Mouse (Mus musculus) limb, embryonic 12.5 days (tissue): ENCODE results near the gene Gm5072. TPM values are rescaled to one million over a fixed set of nuclear protein-coding genes. Genes with fewer than 3 reads are reported as not detected.
"Not testable (repeated sequence)": the region's sequence is repeated elsewhere in the genome, so short reads cannot be mapped to it uniquely, and the experiment has no call there.

Experiments
- ATAC-seq: fragments of 200-750 bp; cut with Nextera tagmentation; 2 replicates; pipeline ENCODE4 v1.8.0; 2017; ENCODE audit warnings: low read depth, moderate TSS enrichment; ENCODE audit not compliant: insufficient number of reproducible peaks, insufficient read depth, low FRiP score, low TSS enrichment
- H3K27ac ChIP-seq: fragments of 300-500 bp; sonication (generic); 2 replicates; pipeline ENCODE4 v1.5.1; 2016; ENCODE audit warnings: mild to moderate bottlenecking, moderate library complexity
- H3K27me3 ChIP-seq: fragments of 300-500 bp; sonication (generic); 2 replicates; pipeline ENCODE4 v1.6.1; 2016; ENCODE audit warnings: mild to moderate bottlenecking, moderate library complexity
- H3K36me3 ChIP-seq: fragments of 300-500 bp; sonication (generic); 2 replicates; pipeline ENCODE4 v1.6.1; 2016; ENCODE audit warnings: mild to moderate bottlenecking, moderate library complexity
- H3K4me1 ChIP-seq: fragments of 300-500 bp; sonication (generic); replicated peaks from 2 replicates; pipeline ENCODE4 v1.6.1; 2016
- H3K4me2 ChIP-seq: fragments of 300-500 bp; sonication (generic); 2 replicates; pipeline ENCODE4 v1.6.1; 2016; ENCODE audit warnings: mild to moderate bottlenecking, moderate library complexity
- H3K4me3 ChIP-seq: fragments of 300-500 bp; sonication (generic); replicated peaks from 2 replicates; pipeline ENCODE4 v1.5.1; 2016; ENCODE audit warnings: mild to moderate bottlenecking
- H3K9ac ChIP-seq: fragments of 300-500 bp; sonication (generic); replicated peaks from 2 replicates; pipeline ENCODE4 v1.6.1; 2016; ENCODE audit warnings: mild to moderate bottlenecking, moderate library complexity
- H3K9me3 ChIP-seq: fragments of 300-500 bp; sonication (generic); 2 replicates; pipeline ENCODE4 v1.6.1; 2016; ENCODE audit warnings: mild to moderate bottlenecking, moderate library complexity
- WGBS: fragments of 180-500 bp; shearing (Covaris S2); methylation state at CpG from one replicate; pipeline ENCODE4 v1.1.7; 2016; 5-methylcytosine and 5-hydroxymethylcytosine counted together
- polyA plus RNA-seq: library from polyadenylated mRNA; unstranded; fragments of >200 nt; fragmentation: Nextera tagmentation; extraction: Ambion mirVana; gene quantifications from 2 replicates; pipeline ENCODE4 v1.2.1, GENCODE M21; 2016

Gm5072 gene
- not detected in 2 replicates for polyA plus RNA-seq

- no CpG with 5 or more reads among the region's 5 CpGs for WGBS
- ATAC-seq = not testable (repeated sequence)
Observed at GRCm38 (mm10) chrX:91392200-91392599, at the start of gene Gm5072. TSS of gene Gm5072 (plus strand) at chrX:91392500.

More at GRCm38 (mm10) chrX:91392200-91392599, at the start of gene Gm5072:
- H3K9me3 ChIP-seq, H3K27ac ChIP-seq, H3K4me3 ChIP-seq, H3K4me2 ChIP-seq, H3K27me3 ChIP-seq, H3K36me3 ChIP-seq, H3K9ac ChIP-seq, H3K4me1 ChIP-seq: not testable (repeated sequence)

Other genes starting within 250 kb of the Gm5072 start
- not detected in 2 replicates for gene Mageb2, start 60.8 kb upstream of the Gm5072 start, polyA plus RNA-seq
- not detected in 2 replicates for gene Gm8914, start 87.6 kb downstream of the Gm5072 start, polyA plus RNA-seq
- gene 1700084M14Rik, start 183.4 kb downstream of the Gm5072 start, polyA plus RNA-seq = not detected in 2 replicates
- gene Gm14781, start 239.7 kb downstream of the Gm5072 start, polyA plus RNA-seq = not detected in 2 replicates